ENCODE assay signal across 8 mouse cellular contexts in genomic region chr6:4740511-4740910, GRCm38 (mm10). TPM values are rescaled to one million over a fixed set of nuclear protein-coding genes. Genes with fewer than 3 reads are reported as not detected.
DNase-seq lines count a peak whose midpoint lies in the region; ATAC-seq lines count a peak whose summit lies in the region.

No protein-coding gene starts in this region.

- no peak for ATAC-seq in midbrain, embryonic 12.5 days (ENCODE audit: low FRiP score, low read depth)

- H3K9me3 ChIP-seq in midbrain, embryonic 12.5 days = no peaks in the 10 kb centered on the region

- peak overlapping the region; percentile 40; the same call in 1 of the 2 replicates for H3K27ac ChIP-seq in midbrain, embryonic 12.5 days (replicated peaks)

- H3K27me3 ChIP-seq in midbrain, embryonic 12.5 days = no peaks in the 10 kb centered on the region; the same call in 1 of the 2 replicates

- peak; percentile 15 to 25 for DNase-seq in left cerebral cortex, adult 18-20 months (ENCODE audit: low spot score in 2 of 2)
- no peak for DNase-seq in left cerebral cortex, adult 11 months (ENCODE audit: low spot score)
- peak; percentile 64 to 69 for DNase-seq in cerebellum, postnatal 14 days
- peak; percentile 15 to 19 for DNase-seq in gastrocnemius, postnatal 36 days
- peak; percentile 43 to 45 for DNase-seq in layer of hippocampus, postnatal 10 days (ENCODE audit: low spot score in 2 of 2)
- DNase-seq in thymus, postnatal 4 days = no peak
- no peak for DNase-seq in B cell, adult 2 months

- H3K4me3 ChIP-seq in midbrain, embryonic 12.5 days = no peak overlapping the region

- no peaks in the 10 kb centered on the region for H3K36me3 ChIP-seq in midbrain, embryonic 12.5 days

- H3K4me1 ChIP-seq in midbrain, embryonic 12.5 days = peaks cover 53% of the 10 kb centered on the region

- WGBS in midbrain, embryonic 12.5 days = 23% methylated on average over 6 of the region's 6 CpGs

- H3K9ac ChIP-seq in midbrain, embryonic 12.5 days (replicated peaks) = no peak overlapping the region

- intact Hi-C loops in gastrocnemius, postnatal 36 days (cut with DNase I) = loop anchor here (10.0 kb wide), 1 partner anchor 186 kb away; no protein-coding TSS in a partner anchor

- H3K4me2 ChIP-seq in midbrain, embryonic 12.5 days (replicated peaks) = no peak overlapping the region

RNA-seq across cellular contexts. Expression of gene Sgce, which starts 6.5 kb away (rescaled TPM):
- total RNA-seq in left cerebral cortex, adult 18-20 months (2021) = 10 to 100 TPM; 34.0 TPM
- 1 to 10 TPM; 9.5 to 9.7 TPM for total RNA-seq in gastrocnemius, postnatal 36 days (2021)
- 10 to 100 TPM; 25.9 to 27.3 TPM for total RNA-seq in layer of hippocampus, postnatal 10 days (2021)
- polyA plus RNA-seq in midbrain, embryonic 12.5 days (2016; fragmentation: Nextera tagmentation; extraction: Ambion mirVana) = 62.6 and 67.3 TPM in 2 replicates

RNA-seq across cellular contexts. Expression of gene Peg10, which starts 6.6 kb away (rescaled TPM):
- total RNA-seq in left cerebral cortex, adult 18-20 months (2021) = 10 to 100 TPM; 11.6 to 13.7 TPM
- 1 to 10 TPM; 1.4 TPM for total RNA-seq in gastrocnemius, postnatal 36 days (2021)
- 1 to 10 TPM; 7.9 to 9.6 TPM for total RNA-seq in layer of hippocampus, postnatal 10 days (2021)
- 6.4 and 7.6 TPM in 2 replicates for polyA plus RNA-seq in midbrain, embryonic 12.5 days (2016; fragmentation: Nextera tagmentation; extraction: Ambion mirVana)

Comparison
In these comparisons a context has a peak if more than half of its experiments do, and no peak if none do; other contexts are left out.
1. DNase-seq: peak in left cerebral cortex, adult 18-20 months (2 of 2), cerebellum, postnatal 14 days (2 of 2), gastrocnemius, postnatal 36 days (2 of 2) and layer of hippocampus, postnatal 10 days (2 of 2); none in left cerebral cortex, adult 11 months (single experiment), thymus, postnatal 4 days (single experiment) and B cell, adult 2 months (0 of 2).